Mouse (Mus musculus): ENCODE results near the gene Psg29. TPM values are rescaled to one million over a fixed set of nuclear protein-coding genes. Genes with fewer than 3 reads are reported as not detected.
A peak's percentile ranks its signal among the peaks of the same experiment; 100 is the strongest.

The Psg29 gene
- polyA plus RNA-seq (2015; fragmentation: Nextera tagmentation; extraction: Ambion mirVana) = not detected in 2 replicates

GRCm38 (mm10) chr7:17203177-17203576, at the start of gene Psg29:
TSS of gene Psg29 (plus strand) at chr7:17203477.
- H3K9ac ChIP-seq (ENCODE audit: low read depth, low read length) = no peak within 1 kb of the TSS
- H3K4me1 ChIP-seq (replicated peaks; ENCODE audit: control insufficient read depth, insufficient read depth, low read length) = no peaks in the 10 kb centered on the region
- H3K27me3 ChIP-seq (replicated peaks; ENCODE audit: control insufficient read depth, insufficient read depth, low read length) = no peaks in the 10 kb centered on the region
- no peak within 1 kb of the TSS for H3K4me3 ChIP-seq (ENCODE audit: low read depth, low read length)
- H3K36me3 ChIP-seq (ENCODE audit: control insufficient read depth, insufficient read depth) = no peaks in the 10 kb centered on the region
- no peak for TF ChIP-seq CTCF (IDR thresholded peaks at IDR 0.05; ENCODE audit: low read depth)
- ATAC-seq = no peak
- no peaks in the 10 kb centered on the region for H3K9me3 ChIP-seq (ENCODE audit: control insufficient read depth)
- no peak within 1 kb of the TSS for H3K4me2 ChIP-seq (replicated peaks; ENCODE audit: low read depth)
- no peak within 1 kb of the TSS for H3K27ac ChIP-seq (ENCODE audit: low read depth, low read length)

GRCm38 (mm10) chr7:17155634-17156033, 47.6 kb upstream of the Psg29 start:
- ATAC-seq = no peak

GRCm38 (mm10) chr7:17156885-17157677, 46.2 kb upstream of the Psg29 start:
- 72% methylated on average over 3 of the region's 3 CpGs for WGBS
- Histone ChIP-seq H3K27me3 (replicated peaks; ENCODE audit: control insufficient read depth, insufficient read depth, low read length) (no peaks in the 10 kb centered on the region), H3K36me3 (ENCODE audit: control insufficient read depth, insufficient read depth) (no peaks in the 10 kb centered on the region), H3K9ac (ENCODE audit: low read depth, low read length) (no peak overlapping the region), H3K4me1 (replicated peaks; ENCODE audit: control insufficient read depth, insufficient read depth, low read length) (no peaks in the 10 kb centered on the region), H3K4me3 (ENCODE audit: low read depth, low read length) (no peak overlapping the region), H3K9me3 (ENCODE audit: control insufficient read depth) (no peaks in the 10 kb centered on the region), H3K27ac (ENCODE audit: low read depth, low read length) (no peak overlapping the region), H3K4me2 (replicated peaks; ENCODE audit: low read depth) (no peak overlapping the region)
- no peak for TF ChIP-seq CTCF (IDR thresholded peaks at IDR 0.05; ENCODE audit: low read depth)
- no peak for ATAC-seq

More at GRCm38 (mm10) chr7:17155634-17156033, 47.6 kb upstream of the Psg29 start:
- H3K27me3 ChIP-seq (replicated peaks; ENCODE audit: control insufficient read depth, insufficient read depth, low read length) = no peaks in the 10 kb centered on the region
- H3K36me3 ChIP-seq (ENCODE audit: control insufficient read depth, insufficient read depth) = no peaks in the 10 kb centered on the region
- H3K4me3 ChIP-seq (ENCODE audit: low read depth, low read length) = no peak overlapping the region
- WGBS = 28% methylated on average over 2 of the region's 2 CpGs
- H3K9me3 ChIP-seq (ENCODE audit: control insufficient read depth) = no peaks in the 10 kb centered on the region
- H3K4me1 ChIP-seq (replicated peaks; ENCODE audit: control insufficient read depth, insufficient read depth, low read length) = no peaks in the 10 kb centered on the region
- no peak overlapping the region for H3K4me2 ChIP-seq (replicated peaks; ENCODE audit: low read depth)
- peak; percentile 78 for TF ChIP-seq CTCF (IDR thresholded peaks at IDR 0.05; ENCODE audit: low read depth)
- H3K27ac ChIP-seq (ENCODE audit: low read depth, low read length) = no peak overlapping the region
- H3K9ac ChIP-seq (ENCODE audit: low read depth, low read length) = no peak overlapping the region

GRCm38 (mm10) chr7:17159011-17159410, 44.3 kb upstream of the Psg29 start:
- no peaks in the 10 kb centered on the region for H3K27me3 ChIP-seq (replicated peaks; ENCODE audit: control insufficient read depth, insufficient read depth, low read length)
- ATAC-seq = no peak
- H3K9me3 ChIP-seq (ENCODE audit: control insufficient read depth) = no peaks in the 10 kb centered on the region
- H3K4me3 ChIP-seq (ENCODE audit: low read depth, low read length) = no peak overlapping the region
- H3K4me2 ChIP-seq (replicated peaks; ENCODE audit: low read depth) = no peak overlapping the region
- H3K36me3 ChIP-seq (ENCODE audit: control insufficient read depth, insufficient read depth) = no peaks in the 10 kb centered on the region
- 79% methylated on average over 7 of the region's 7 CpGs for WGBS
- no peak for TF ChIP-seq CTCF (IDR thresholded peaks at IDR 0.05; ENCODE audit: low read depth)
- H3K27ac ChIP-seq (ENCODE audit: low read depth, low read length) = no peak overlapping the region
- no peaks in the 10 kb centered on the region for H3K4me1 ChIP-seq (replicated peaks; ENCODE audit: control insufficient read depth, insufficient read depth, low read length)
- no peak overlapping the region for H3K9ac ChIP-seq (ENCODE audit: low read depth, low read length)

- ATAC-seq = no peak
- Histone ChIP-seq H3K9ac (ENCODE audit: low read depth, low read length) (no peak overlapping the region), H3K4me2 (replicated peaks; ENCODE audit: low read depth) (no peak overlapping the region), H3K4me1 (replicated peaks; ENCODE audit: control insufficient read depth, insufficient read depth, low read length) (no peaks in the 10 kb centered on the region), H3K4me3 (ENCODE audit: low read depth, low read length) (no peak overlapping the region), H3K27me3 (replicated peaks; ENCODE audit: control insufficient read depth, insufficient read depth, low read length) (no peaks in the 10 kb centered on the region), H3K9me3 (ENCODE audit: control insufficient read depth) (no peaks in the 10 kb centered on the region), H3K36me3 (ENCODE audit: control insufficient read depth, insufficient read depth) (no peaks in the 10 kb centered on the region), H3K27ac (ENCODE audit: low read depth, low read length) (no peak overlapping the region)
- TF ChIP-seq CTCF (IDR thresholded peaks at IDR 0.05; ENCODE audit: low read depth) = no peak
- WGBS = 84% methylated on average over 4 of the region's 4 CpGs
These were observed 31.4 kb upstream of the Psg29 start for GRCm38 (mm10) chr7:17171827-17172226.

- H3K27me3 ChIP-seq (replicated peaks; ENCODE audit: control insufficient read depth, insufficient read depth, low read length) = no peaks in the 10 kb centered on the region
- H3K4me1 ChIP-seq (replicated peaks; ENCODE audit: control insufficient read depth, insufficient read depth, low read length) = no peaks in the 10 kb centered on the region
- H3K9me3 ChIP-seq (ENCODE audit: control insufficient read depth) = no peaks in the 10 kb centered on the region
- ATAC-seq = no peak
- no peak overlapping the region for H3K4me2 ChIP-seq (replicated peaks; ENCODE audit: low read depth)
- H3K9ac ChIP-seq (ENCODE audit: low read depth, low read length) = no peak overlapping the region
- H3K36me3 ChIP-seq (ENCODE audit: control insufficient read depth, insufficient read depth) = no peaks in the 10 kb centered on the region
- H3K4me3 ChIP-seq (ENCODE audit: low read depth, low read length) = no peak overlapping the region
- no peak overlapping the region for H3K27ac ChIP-seq (ENCODE audit: low read depth, low read length)
- WGBS = 68% methylated on average over 3 of the region's 3 CpGs
- TF ChIP-seq CTCF (IDR thresholded peaks at IDR 0.05; ENCODE audit: low read depth) = peak; percentile 30; the same call in 1 of the 2 replicates
These were observed 2.4 kb downstream of the Psg29 start for GRCm38 (mm10) chr7:17205530-17206184.

Other genes starting within 250 kb of the Psg29 start
- 2.0 and 2.2 TPM in 2 replicates for gene Pnmal1, start 243.8 kb upstream of the Psg29 start, polyA plus RNA-seq (2015; fragmentation: Nextera tagmentation; extraction: Ambion mirVana)
- gene Gm42372, start 220.4 kb upstream of the Psg29 start, polyA plus RNA-seq (2015; fragmentation: Nextera tagmentation; extraction: Ambion mirVana) = 0.09 and 0.10 TPM in 2 replicates
- 3.6 and 4.0 TPM in 2 replicates for gene Ccdc8, start 210.8 kb upstream of the Psg29 start, polyA plus RNA-seq (2015; fragmentation: Nextera tagmentation; extraction: Ambion mirVana)
- gene Ppp5c, start 175.6 kb upstream of the Psg29 start, polyA plus RNA-seq (2015; fragmentation: Nextera tagmentation; extraction: Ambion mirVana) = 44.4 and 45.0 TPM in 2 replicates
- gene Hif3a, start 141.1 kb upstream of the Psg29 start, polyA plus RNA-seq (2015; fragmentation: Nextera tagmentation; extraction: Ambion mirVana) = 15.9 and 18.4 TPM in 2 replicates
- 0.33 and 0.46 TPM in 2 replicates for gene Psg16, start 129.4 kb upstream of the Psg29 start, polyA plus RNA-seq (2015; fragmentation: Nextera tagmentation; extraction: Ambion mirVana)
- gene Ceacam3, start 53.2 kb upstream of the Psg29 start, polyA plus RNA-seq (2015; fragmentation: Nextera tagmentation; extraction: Ambion mirVana) = not detected in 2 replicates

All from intestine, postnatal 0 days (tissue).